Mouse (Mus musculus) embryonic facial prominence, embryonic 15.5 days (tissue): Measurements from ENCODE around the gene Casr. TPM values are rescaled to one million over a fixed set of nuclear protein-coding genes. Genes with fewer than 3 reads are reported as not detected.

Experiments
- ATAC-seq: fragments of 200-750 bp; cut with Nextera tagmentation; 2 replicates; pipeline ENCODE4 v1.8.0; 2017; ENCODE audit warnings: low read depth, moderate TSS enrichment; ENCODE audit not compliant: insufficient number of reproducible peaks, low FRiP score, low TSS enrichment
- H3K27ac ChIP-seq: fragments of 300-500 bp; sonication (generic); replicated peaks from 2 replicates; pipeline ENCODE4 v1.5.1; 2015; ENCODE audit warnings: mild to moderate bottlenecking, inconsistent platforms
- H3K27me3 ChIP-seq: fragments of 300-500 bp; sonication (generic); 2 replicates; pipeline ENCODE4 v1.6.1; 2015; ENCODE audit warnings: inconsistent platforms
- H3K36me3 ChIP-seq: fragments of 300-500 bp; sonication (generic); 2 replicates; pipeline ENCODE4 v1.6.1; 2015; ENCODE audit warnings: mild to moderate bottlenecking, inconsistent platforms
- H3K4me1 ChIP-seq: fragments of 300-500 bp; sonication (generic); 2 replicates; pipeline ENCODE4 v1.6.1; 2015; ENCODE audit warnings: inconsistent platforms
- H3K4me2 ChIP-seq: fragments of 300-500 bp; sonication (generic); replicated peaks from 2 replicates; pipeline ENCODE4 v1.6.1; 2015; ENCODE audit warnings: mild to moderate bottlenecking, inconsistent platforms
- H3K4me3 ChIP-seq: fragments of 300-500 bp; sonication (generic); replicated peaks from 2 replicates; pipeline ENCODE4 v1.5.1; 2015; ENCODE audit warnings: mild to moderate bottlenecking, inconsistent platforms
- H3K9ac ChIP-seq: fragments of 300-500 bp; sonication (generic); 2 replicates; pipeline ENCODE4 v1.6.1; 2015; ENCODE audit warnings: inconsistent platforms
- H3K9me3 ChIP-seq: fragments of 300-500 bp; sonication (generic); replicated peaks from 2 replicates; pipeline ENCODE4 v1.6.1; 2016; ENCODE audit warnings: inconsistent platforms
- WGBS: fragments of 180-500 bp; shearing (Covaris S2); methylation state at CpG from one replicate; pipeline ENCODE4 v1.1.7; 2015; 5-methylcytosine and 5-hydroxymethylcytosine counted together
- polyA plus RNA-seq: library from polyadenylated mRNA; unstranded; fragments of >200 nt; fragmentation: Nextera tagmentation; extraction: Ambion mirVana; gene quantifications from 2 replicates; pipeline ENCODE4 v1.2.1, GENCODE M21; 2015

The Casr gene
- polyA plus RNA-seq, 1 experiment from 2014 or later: 0.37 TPM

- H3K4me2 ChIP-seq: no peak overlapping the region
- ATAC-seq: no peak
- WGBS: 7% methylated on average over 2 of the region's 2 CpGs
- H3K27me3 ChIP-seq: no peaks in the 10 kb centered on the region
- H3K4me3 ChIP-seq: no peak overlapping the region
- H3K9me3 ChIP-seq: no peaks in the 10 kb centered on the region
- no peak overlapping the region for H3K27ac ChIP-seq
- no peak overlapping the region for H3K9ac ChIP-seq
- H3K4me1 ChIP-seq: no peaks in the 10 kb centered on the region
- no peaks in the 10 kb centered on the region for H3K36me3 ChIP-seq
Measured at GRCm38 (mm10) chr16:36469955-36470478, 91.9 kb downstream of the Casr start.

- Histone ChIP-seq H3K4me2 (no peak overlapping the region), H3K4me1 (no peaks in the 10 kb centered on the region), H3K27me3 (no peaks in the 10 kb centered on the region), H3K4me3 (no peak overlapping the region), H3K9ac (no peak overlapping the region), H3K36me3 (no peaks in the 10 kb centered on the region), H3K9me3 (no peaks in the 10 kb centered on the region), H3K27ac (no peak overlapping the region)
- ATAC-seq: no peak
- WGBS: 83% methylated on average over 9 of the region's 9 CpGs
Measured at GRCm38 (mm10) chr16:36469367-36469766, 92.6 kb downstream of the Casr start.

- no peak overlapping the region for H3K4me3 ChIP-seq
- H3K27me3 ChIP-seq: no peaks in the 10 kb centered on the region
- no peak overlapping the region for H3K4me2 ChIP-seq
- H3K4me1 ChIP-seq: no peaks in the 10 kb centered on the region
- no peaks in the 10 kb centered on the region for H3K36me3 ChIP-seq
- H3K9ac ChIP-seq: no peak overlapping the region
- no peak overlapping the region for H3K27ac ChIP-seq
- 66% methylated on average over 4 of the region's 4 CpGs for WGBS
- no peak for ATAC-seq
- H3K9me3 ChIP-seq: no peaks in the 10 kb centered on the region
Measured at GRCm38 (mm10) chr16:36468862-36469261, 93.1 kb downstream of the Casr start.

- no peak for ATAC-seq
Measured at GRCm38 (mm10) chr16:36467936-36468335, 94.0 kb downstream of the Casr start.

GRCm38 (mm10) chr16:36465436-36465835 lies 96.5 kb downstream of the Casr start:
- Histone ChIP-seq H3K4me1 (no peaks in the 10 kb centered on the region), H3K9ac (no peak overlapping the region), H3K36me3 (no peaks in the 10 kb centered on the region), H3K4me2 (no peak overlapping the region), H3K27me3 (no peaks in the 10 kb centered on the region), H3K27ac (no peak overlapping the region), H3K9me3 (no peaks in the 10 kb centered on the region), H3K4me3 (no peak overlapping the region)
- WGBS: 63% methylated on average over 3 of the region's 3 CpGs
- ATAC-seq: no peak

More at GRCm38 (mm10) chr16:36467936-36468335, 94.0 kb downstream of the Casr start:
- Histone ChIP-seq H3K27ac (no peak overlapping the region), H3K4me3 (no peak overlapping the region), H3K36me3 (no peaks in the 10 kb centered on the region), H3K27me3 (no peaks in the 10 kb centered on the region), H3K4me1 (no peaks in the 10 kb centered on the region), H3K9ac (no peak overlapping the region), H3K4me2 (no peak overlapping the region), H3K9me3 (no peaks in the 10 kb centered on the region)
- WGBS: 40% methylated on average over 2 of the region's 2 CpGs

GRCm38 (mm10) chr16:36464076-36464475 lies 97.9 kb downstream of the Casr start:
- WGBS: 66% methylated on average over 4 of the region's 4 CpGs
- Histone ChIP-seq H3K27me3 (no peaks in the 10 kb centered on the region), H3K4me2 (no peak overlapping the region), H3K36me3 (no peaks in the 10 kb centered on the region), H3K27ac (no peak overlapping the region), H3K4me3 (no peak overlapping the region), H3K9me3 (no peaks in the 10 kb centered on the region), H3K9ac (no peak overlapping the region), H3K4me1 (no peaks in the 10 kb centered on the region)
- no peak for ATAC-seq

- Histone ChIP-seq H3K27me3 (no peaks in the 10 kb centered on the region), H3K36me3 (no peaks in the 10 kb centered on the region), H3K4me3 (no peak overlapping the region), H3K9ac (no peak overlapping the region), H3K4me1 (no peaks in the 10 kb centered on the region), H3K27ac (no peak overlapping the region), H3K9me3 (no peaks in the 10 kb centered on the region), H3K4me2 (no peak overlapping the region)
- 19% methylated on average over 2 of the region's 2 CpGs for WGBS
- no peak for ATAC-seq
Measured at GRCm38 (mm10) chr16:36460426-36460825, 101.5 kb downstream of the Casr start.

GRCm38 (mm10) chr16:36455342-36455802 lies 106.6 kb downstream of the Casr start, which contains the start of gene Stfa3:
Gene Stfa3, minus strand, starts transcription at chr16:36455392.
- no peaks in the 10 kb centered on the region for H3K36me3 ChIP-seq
- no peak for ATAC-seq
- no peak within 1 kb of the TSS for H3K9ac ChIP-seq
- no peak within 1 kb of the TSS for H3K4me2 ChIP-seq
- H3K4me3 ChIP-seq: no peak within 1 kb of the TSS
- H3K4me1 ChIP-seq: no peaks in the 10 kb centered on the region
- no peaks in the 10 kb centered on the region for H3K27me3 ChIP-seq
- peak within 1 kb of the TSS; percentile 5; the same call in 1 of the 2 replicates for H3K27ac ChIP-seq
- no peaks in the 10 kb centered on the region for H3K9me3 ChIP-seq
- 64% methylated on average over 4 of the region's 4 CpGs for WGBS

Other genes with a start within 250 kb of the Casr start
- 3.3 and 5.9 TPM in 2 replicates for gene BC117090, start 227.8 kb downstream of the Casr start, polyA plus RNA-seq
- 446 and 474 TPM in 2 replicates for gene BC100530, start 194.4 kb downstream of the Casr start, polyA plus RNA-seq
- 2.7 and 5.0 TPM in 2 replicates for gene Stfa2, start 153.7 kb downstream of the Casr start, polyA plus RNA-seq
- gene Stfa3, start 106.7 kb downstream of the Casr start, polyA plus RNA-seq: 158 and 184 TPM in 2 replicates
- gene Cd86, start 103.9 kb upstream of the Casr start, polyA plus RNA-seq: 3.3 and 3.5 TPM in 2 replicates
- gene Ildr1, start 131.8 kb upstream of the Casr start, polyA plus RNA-seq: 5.1 and 7.0 TPM in 2 replicates
- 7.1 and 9.7 TPM in 2 replicates for gene Slc15a2, start 222.8 kb upstream of the Casr start, polyA plus RNA-seq